Mouse (Mus musculus) heart, adult 2 months (tissue): ENCODE data around the gene Hs6st3. TPM values are rescaled to one million over a fixed set of nuclear protein-coding genes. Genes with fewer than 3 reads are reported as not detected.

Experiments used
- DNase-seq, 2 experiments: peaks; one replicate each; pipeline ENCODE4 v3.0.0; 2021
- H3K27ac ChIP-seq: fragments of 200-600 bp; 2 replicates; pipeline ENCODE4 v1.8.1; 2022
- H3K27me3 ChIP-seq: fragments of 200-500 bp; 2 replicates; pipeline ENCODE4 v1.6.1; 2012; ENCODE audit warnings: mild to moderate bottlenecking, low read length, inconsistent platforms, mixed read lengths; ENCODE audit not compliant: control insufficient read depth, insufficient read depth
- H3K36me3 ChIP-seq: fragments of 200-500 bp; 2 replicates; pipeline ENCODE4 v1.6.1; 2012; ENCODE audit warnings: low read length, inconsistent platforms; ENCODE audit not compliant: control insufficient read depth, insufficient read depth
- H3K4me1 ChIP-seq: fragments of 200-500 bp; 2 replicates; pipeline ENCODE4 v1.6.1; 2011; ENCODE audit warnings: low read length; ENCODE audit not compliant: control insufficient read depth, insufficient read depth
- H3K4me3 ChIP-seq: fragments of 200-600 bp; 2 replicates; pipeline ENCODE4 v1.8.1; 2022
- H3K79me2 ChIP-seq: fragments of 200-500 bp; replicated peaks from 2 replicates; pipeline ENCODE4 v1.6.1; 2012; ENCODE audit warnings: mild to moderate bottlenecking, inconsistent platforms, low read length, moderate library complexity, mixed read lengths; ENCODE audit not compliant: control insufficient read depth, insufficient read depth
- H3K9ac ChIP-seq: fragments of 200-500 bp; 2 replicates; pipeline ENCODE4 v1.6.1; 2012; ENCODE audit warnings: low read depth, mild to moderate bottlenecking, control low read depth, inconsistent platforms, low read length, mixed read lengths
- CTCF ChIP-seq: fragments of 200-600 bp; IDR thresholded peaks from 2 replicates; pipeline ENCODE4 v1.8.1; 2022; ENCODE audit warnings: antibody characterized with exemption, mild to moderate bottlenecking, moderate library complexity
- EP300 ChIP-seq: fragments of 200-500 bp; IDR thresholded peaks from 2 replicates; pipeline ENCODE4 v1.6.1; 2011; ENCODE audit warnings: low read depth, low read length, control low read depth; ENCODE audit not compliant: insufficient read depth
- POLR2A ChIP-seq: fragments of 200-500 bp; IDR thresholded peaks from 2 replicates; pipeline ENCODE4 v1.6.1; 2011; ENCODE audit warnings: mild to moderate bottlenecking, low read depth, low read length, control low read depth; ENCODE audit not compliant: insufficient read depth
- WGBS: fragments of 180-500 bp; shearing (Covaris S2); methylation state at CpG from one replicate; pipeline ENCODE4 v1.1.7; 2018; 5-methylcytosine and 5-hydroxymethylcytosine counted together
- intact Hi-C: fragments of 180-260 bp; cut with DNase I; formaldehyde crosslinking; loops from one replicate; pipeline ENCODE4 v1.15.1; 2025
- polyA plus RNA-seq: library from polyadenylated mRNA; depleted of rRNA; stranded (reverse); fragments of >200 nt; gene quantifications from 2 replicates; pipeline ENCODE4 v1.2.3, GENCODE M21; 2012
- total RNA-seq, 2 experiments: library from RNA; stranded (reverse); gene quantifications; 2 replicates each; pipeline ENCODE4 v1.2.3; 2021

Gene Hs6st3
- total and polyA plus RNA-seq, 3 experiments: not detected

GRCm38 (mm10) chr14:119289668-119290067, 151.5 kb downstream of the Hs6st3 start:
- no peaks in the 10 kb centered on the region for H3K4me1 ChIP-seq
- no peak overlapping the region for H3K4me3 ChIP-seq
- intact Hi-C loops: no loop called here
- WGBS: 15% methylated on average over 1 of the region's 1 CpGs
- no peak overlapping the region for H3K9ac ChIP-seq
- no peaks in the 10 kb centered on the region for H3K79me2 ChIP-seq
- no peak for DNase-seq
- no peak overlapping the region for H3K27ac ChIP-seq
- H3K36me3 ChIP-seq: no peaks in the 10 kb centered on the region
- TF ChIP-seq POLR2A (no peak), EP300 (no peak), CTCF (no peak)
- H3K27me3 ChIP-seq: no peaks in the 10 kb centered on the region

- intact Hi-C loops: no loop called here
- no peak overlapping the region for H3K27ac ChIP-seq
- H3K36me3 ChIP-seq: no peaks in the 10 kb centered on the region
- H3K27me3 ChIP-seq: no peaks in the 10 kb centered on the region
- TF ChIP-seq CTCF (no peak), EP300 (no peak), POLR2A (no peak)
- no peak for DNase-seq
- H3K9ac ChIP-seq: no peak overlapping the region
- H3K4me3 ChIP-seq: no peak overlapping the region
- 74% methylated on average over 6 of the region's 6 CpGs for WGBS
- H3K4me1 ChIP-seq: no peaks in the 10 kb centered on the region
- H3K79me2 ChIP-seq: no peaks in the 10 kb centered on the region
Observed at GRCm38 (mm10) chr14:119294071-119294470, 155.9 kb downstream of the Hs6st3 start.

GRCm38 (mm10) chr14:119306461-119306860, 168.3 kb downstream of the Hs6st3 start:
- DNase-seq: no peak
- no peaks in the 10 kb centered on the region for H3K79me2 ChIP-seq
- no peak overlapping the region for H3K27ac ChIP-seq
- H3K36me3 ChIP-seq: no peaks in the 10 kb centered on the region
- H3K9ac ChIP-seq: no peak overlapping the region
- H3K27me3 ChIP-seq: no peaks in the 10 kb centered on the region; the same call in 1 of the 2 replicates
- TF ChIP-seq POLR2A (no peak), CTCF (no peak), EP300 (no peak)
- 55% methylated on average over 3 of the region's 3 CpGs for WGBS
- intact Hi-C loops: no loop called here
- H3K4me3 ChIP-seq: no peak overlapping the region
- H3K4me1 ChIP-seq: no peaks in the 10 kb centered on the region

GRCm38 (mm10) chr14:119318379-119318778, 180.2 kb downstream of the Hs6st3 start:
- 68% methylated on average over 2 of the region's 2 CpGs for WGBS
- H3K79me2 ChIP-seq: no peaks in the 10 kb centered on the region
- no peak overlapping the region for H3K4me3 ChIP-seq
- H3K27me3 ChIP-seq: no peaks in the 10 kb centered on the region
- no peak for DNase-seq
- intact Hi-C loops: no loop called here
- TF ChIP-seq POLR2A (no peak), EP300 (no peak), CTCF (no peak)
- H3K36me3 ChIP-seq: no peaks in the 10 kb centered on the region
- no peaks in the 10 kb centered on the region for H3K4me1 ChIP-seq
- H3K27ac ChIP-seq: no peak overlapping the region
- no peak overlapping the region for H3K9ac ChIP-seq

DNA sequence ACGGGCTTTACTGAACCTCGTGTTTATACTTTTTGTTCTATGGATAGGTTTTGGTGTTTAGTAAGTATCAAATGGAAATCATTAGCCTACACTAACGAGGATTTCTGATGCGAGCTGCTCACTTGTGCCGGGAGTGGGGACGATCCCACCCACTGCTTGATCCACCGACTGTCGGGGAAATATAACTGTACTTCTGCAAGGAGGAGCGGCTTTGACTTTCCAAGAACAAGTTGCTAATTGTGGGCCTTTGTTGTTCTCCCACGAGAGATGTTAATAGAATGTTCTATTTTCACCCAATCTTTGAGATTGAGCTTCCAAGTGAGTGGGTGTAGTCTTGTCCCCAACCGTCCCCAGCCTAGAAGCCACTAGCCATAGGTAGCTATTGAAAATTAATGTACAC, 209.1 kb downstream of the Hs6st3 start:
- no peaks in the 10 kb centered on the region for H3K27me3 ChIP-seq
- H3K79me2 ChIP-seq: no peaks in the 10 kb centered on the region
- intact Hi-C loops: no loop called here
- no peak for DNase-seq
- H3K4me3 ChIP-seq: no peak overlapping the region
- no peaks in the 10 kb centered on the region for H3K4me1 ChIP-seq
- H3K36me3 ChIP-seq: no peaks in the 10 kb centered on the region
- 86% methylated on average over 11 of the region's 11 CpGs for WGBS
- no peak overlapping the region for H3K27ac ChIP-seq
- no peak overlapping the region for H3K9ac ChIP-seq
- no peak for TF ChIP-seq POLR2A
- TF ChIP-seq EP300: no peak
- no peak for TF ChIP-seq CTCF

GRCm38 (mm10) chr14:119361414-119361813, 223.3 kb downstream of the Hs6st3 start:
- TF ChIP-seq POLR2A (no peak), EP300 (no peak), CTCF (no peak)
- H3K27ac ChIP-seq: no peak overlapping the region
- H3K4me1 ChIP-seq: no peaks in the 10 kb centered on the region
- no peak overlapping the region for H3K9ac ChIP-seq
- H3K79me2 ChIP-seq: no peaks in the 10 kb centered on the region
- intact Hi-C loops: no loop called here
- no peak overlapping the region for H3K4me3 ChIP-seq
- DNase-seq: no peak
- no peaks in the 10 kb centered on the region for H3K36me3 ChIP-seq
- no peaks in the 10 kb centered on the region for H3K27me3 ChIP-seq
- 83% methylated on average over 4 of the region's 4 CpGs for WGBS

DNA sequence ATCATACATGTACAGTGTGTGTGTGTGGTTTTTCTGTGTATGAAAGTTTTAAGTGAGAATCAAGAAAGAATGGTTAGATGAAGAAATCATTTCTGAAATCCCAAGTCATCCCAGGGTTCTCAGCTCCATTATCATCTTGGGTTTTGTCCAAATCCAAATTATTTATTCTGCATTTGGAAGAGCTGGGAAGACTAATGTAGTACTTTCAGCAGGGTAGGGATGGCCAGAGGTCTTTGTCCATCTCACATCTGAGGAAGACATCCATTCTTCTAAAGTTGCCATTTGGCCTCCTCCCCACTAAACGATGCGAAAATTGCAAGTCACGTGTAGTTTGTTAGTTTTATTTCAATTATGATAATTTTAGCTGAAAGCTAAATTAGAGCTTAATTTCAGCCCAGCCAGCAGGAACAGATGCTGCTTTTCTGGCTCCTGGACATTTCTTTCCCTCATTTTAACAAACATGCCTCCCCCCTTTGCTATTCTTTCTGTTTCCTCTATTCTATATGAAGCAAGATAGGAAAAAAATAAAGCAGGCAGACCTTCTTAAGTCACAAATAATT, 229.8 kb downstream of the Hs6st3 start:
- H3K4me3 ChIP-seq: no peak overlapping the region
- intact Hi-C loops: no loop called here
- no peak overlapping the region for H3K9ac ChIP-seq
- WGBS: 67% methylated on average over 3 of the region's 3 CpGs
- H3K27ac ChIP-seq: no peak overlapping the region
- no peak for DNase-seq
- TF ChIP-seq CTCF (no peak), POLR2A (no peak), EP300 (no peak)
- H3K36me3 ChIP-seq: no peaks in the 10 kb centered on the region
- no peaks in the 10 kb centered on the region for H3K4me1 ChIP-seq
- no peaks in the 10 kb centered on the region for H3K27me3 ChIP-seq
- H3K79me2 ChIP-seq: no peaks in the 10 kb centered on the region
